In the genomic region with DNA sequence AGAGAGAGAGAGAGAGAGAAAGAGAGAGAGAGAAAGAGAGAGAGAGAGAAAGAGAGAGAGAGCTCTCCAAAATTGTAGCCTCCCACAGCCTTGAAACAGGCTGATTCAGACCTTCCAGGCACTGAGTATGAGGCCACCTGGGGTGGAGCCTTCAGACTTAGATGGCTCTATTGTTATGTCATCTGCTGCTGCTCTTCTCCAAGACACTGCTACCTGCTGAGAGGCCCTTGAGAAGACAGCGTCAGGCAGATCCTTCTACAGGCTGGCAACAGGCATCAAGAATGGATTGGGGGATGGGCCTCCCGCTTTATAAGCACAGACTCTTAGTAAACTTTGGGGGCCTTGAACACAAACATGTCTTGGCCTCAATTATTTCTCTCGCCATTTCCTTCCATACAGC, we compare ENCODE assay signal across 20 mouse cellular contexts.
DNase-seq lines count a peak whose midpoint lies in the region; ATAC-seq lines count a peak whose summit lies in the region.
"Had no signal": no experiment of that assay in that cellular context is flagged by ENCODE, and none has a peak within 500 bp of the region (broad histone marks: within the 10 kb centered on the region; RNA-seq: fewer than 3 reads in every experiment).

No protein-coding gene starts in this region.

- no peak for ATAC-seq in hindbrain, embryonic 13.5 days (ENCODE audit: low FRiP score)
- ATAC-seq: forebrain, embryonic 15.5 days; intestine, embryonic 15.5 days had no signal

- H3K36me3 ChIP-seq in hindbrain, embryonic 10.5 days, result no peaks in the 10 kb centered on the region
- no peaks in the 10 kb centered on the region for H3K36me3 ChIP-seq in hindbrain, embryonic 13.5 days
- H3K36me3 ChIP-seq: embryonic facial prominence, embryonic 12.5 days; forebrain, embryonic 15.5 days; G1E; heart, embryonic 12.5 days; hindbrain, embryonic 12.5 days; intestine, embryonic 15.5 days had no signal

- no peak overlapping the region for H3K9ac ChIP-seq in hindbrain, embryonic 13.5 days
- H3K9ac ChIP-seq: embryonic facial prominence, embryonic 12.5 days; forebrain, embryonic 15.5 days; heart, embryonic 12.5 days; hindbrain, embryonic 12.5 days; intestine, embryonic 15.5 days had no signal

- H3K4me3 ChIP-seq in hindbrain, embryonic 10.5 days, result no peak overlapping the region
- no peak overlapping the region for H3K4me3 ChIP-seq in hindbrain, embryonic 13.5 days
- H3K4me3 ChIP-seq: embryonic facial prominence, embryonic 12.5 days; forebrain, embryonic 15.5 days; heart, embryonic 12.5 days; hindbrain, embryonic 12.5 days; intestine, embryonic 15.5 days had no signal

- H3K27ac ChIP-seq in hindbrain, embryonic 10.5 days, result no peak overlapping the region
- no peak overlapping the region for H3K27ac ChIP-seq in hindbrain, embryonic 13.5 days
- H3K27ac ChIP-seq: embryonic facial prominence, embryonic 12.5 days; forebrain, embryonic 15.5 days; hindbrain, embryonic 12.5 days; intestine, embryonic 15.5 days had no signal

- peaks cover 4% of the 10 kb centered on the region; the same call in 1 of the 2 replicates for H3K4me1 ChIP-seq in hindbrain, embryonic 10.5 days (replicated peaks)
- H3K4me1 ChIP-seq in hindbrain, embryonic 13.5 days (replicated peaks), result no peaks in the 10 kb centered on the region
- H3K4me1 ChIP-seq: embryonic facial prominence, embryonic 12.5 days; forebrain, embryonic 15.5 days; heart, embryonic 12.5 days; hindbrain, embryonic 12.5 days; intestine, embryonic 15.5 days had no signal

- H3K4me2 ChIP-seq in hindbrain, embryonic 13.5 days, result no peak overlapping the region
- H3K4me2 ChIP-seq: embryonic facial prominence, embryonic 12.5 days; forebrain, embryonic 15.5 days; heart, embryonic 12.5 days; hindbrain, embryonic 12.5 days; intestine, embryonic 15.5 days had no signal

- no peaks in the 10 kb centered on the region for H3K27me3 ChIP-seq in hindbrain, embryonic 10.5 days (ENCODE audit: insufficient read depth, poor library complexity, severe bottlenecking)
- H3K27me3 ChIP-seq in hindbrain, embryonic 13.5 days, result no peaks in the 10 kb centered on the region
- H3K27me3 ChIP-seq: embryonic facial prominence, embryonic 12.5 days; forebrain, embryonic 15.5 days; heart, embryonic 12.5 days; hindbrain, embryonic 12.5 days; intestine, embryonic 15.5 days had no signal

- H3K9me3 ChIP-seq in hindbrain, embryonic 10.5 days, result no peaks in the 10 kb centered on the region
- no peaks in the 10 kb centered on the region for H3K9me3 ChIP-seq in hindbrain, embryonic 13.5 days
- H3K9me3 ChIP-seq: embryonic facial prominence, embryonic 12.5 days; forebrain, embryonic 15.5 days; G1E; heart, embryonic 12.5 days; hindbrain, embryonic 12.5 days; intestine, embryonic 15.5 days had no signal

- WGBS in hindbrain, embryonic 10.5 days, result 17% methylated on average over 3 of the region's 3 CpGs
- WGBS in hindbrain, embryonic 13.5 days, result 14% methylated on average over 3 of the region's 3 CpGs

- peak; percentile 4 for DNase-seq in hindbrain, embryonic 10.5 days (ENCODE audit: low spot score)
- DNase-seq in R1 (ENCODE audit: low read depth, low spot score), result peak; percentile 95
- DNase-seq in embryo, embryonic 11 days, result peak; percentile 11
- no peak for DNase-seq in frontal cortex, postnatal 10 days (ENCODE audit: low spot score in 2 of 2)
- no peak for DNase-seq in adrenal gland, postnatal 36 days
- no peak for DNase-seq in c-Kit-positive CD71-positive TER-119-positive erythroid progenitor cells, embryonic 14.5 days (ENCODE audit: low spot score)
- DNase-seq: adrenal gland, adult 8-10 months; cerebellum, adult 11-12 months; cerebellum, adult 9-10 months; cerebellum, postnatal 25 days; gastrocnemius, postnatal 10 days; heart, adult 18-20 months; kidney, adult 18-20 months had no signal

Comparison
In these comparisons a context has a peak if more than half of its experiments do, and no peak if none do; other contexts are left out.
1. DNase-seq: peak in hindbrain, embryonic 10.5 days (single experiment), R1 (single experiment) and embryo, embryonic 11 days (single experiment); none in frontal cortex, postnatal 10 days (0 of 2), adrenal gland, postnatal 36 days (0 of 2) and c-Kit-positive CD71-positive TER-119-positive erythroid progenitor cells, embryonic 14.5 days (single experiment).